Mouse (Mus musculus) hindbrain, embryonic 14.5 days (tissue): ENCODE data around the gene Tgm2. TPM values are rescaled to one million over a fixed set of nuclear protein-coding genes. Genes with fewer than 3 reads are reported as not detected.

ENCODE experiments used
- ATAC-seq: fragments of 200-750 bp; cut with Nextera tagmentation; 2 replicates; pipeline ENCODE4 v1.8.0; 2017; ENCODE audit warnings: moderate number of reproducible peaks, mild to moderate bottlenecking, moderate TSS enrichment, moderate library complexity; ENCODE audit not compliant: low FRiP score
- DNase-seq: peaks from one replicate; pipeline ENCODE4 v3.0.0-alpha.2; 2015; ENCODE audit warnings: low spot score
- H3K27ac ChIP-seq: fragments of 300-500 bp; sonication (generic); 2 replicates; pipeline ENCODE4 v1.5.1; 2014; ENCODE audit warnings: mild to moderate bottlenecking, moderate library complexity
- H3K27me3 ChIP-seq: fragments of 300-500 bp; sonication (generic); 2 replicates; pipeline ENCODE4 v1.6.1; 2014; ENCODE audit warnings: mild to moderate bottlenecking, low read length, mixed read lengths; ENCODE audit not compliant: control insufficient read depth, insufficient read depth
- H3K36me3 ChIP-seq: fragments of 300-500 bp; sonication (generic); replicated peaks from 2 replicates; pipeline ENCODE4 v1.6.1; 2014; ENCODE audit not compliant: control insufficient read depth, insufficient read depth
- H3K4me1 ChIP-seq: fragments of 300-500 bp; sonication (generic); replicated peaks from 2 replicates; pipeline ENCODE4 v1.6.1; 2014; ENCODE audit warnings: antibody characterized with exemption, low read length, mixed read lengths; ENCODE audit not compliant: control insufficient read depth, insufficient read depth
- H3K4me2 ChIP-seq: fragments of 300-500 bp; sonication (generic); replicated peaks from 2 replicates; pipeline ENCODE4 v1.6.1; 2014; ENCODE audit warnings: mild to moderate bottlenecking, moderate library complexity
- H3K4me3 ChIP-seq: fragments of 300-500 bp; sonication (generic); replicated peaks from 2 replicates; pipeline ENCODE4 v1.5.1; 2014; ENCODE audit warnings: mild to moderate bottlenecking, low read length
- H3K9ac ChIP-seq: fragments of 300-500 bp; sonication (generic); 2 replicates; pipeline ENCODE4 v1.6.1; 2014
- H3K9me3 ChIP-seq: fragments of 300-500 bp; sonication (generic); 2 replicates; pipeline ENCODE4 v1.6.1; 2016; ENCODE audit warnings: low read length; ENCODE audit not compliant: control insufficient read depth
- WGBS: fragments of 180-500 bp; shearing (Covaris S2); extraction: QIAGEN DNeasy Blood & Tissue Kit; methylation state at CpG from one replicate; pipeline ENCODE4 v1.1.7; 2014; 5-methylcytosine and 5-hydroxymethylcytosine counted together
- polyA plus RNA-seq: library from polyadenylated mRNA; unstranded; fragments of >200 nt; fragmentation: Nextera tagmentation; extraction: Ambion mirVana; gene quantifications from 2 replicates; pipeline ENCODE4 v1.2.1, GENCODE M21; 2014

Gene Tgm2
- polyA plus RNA-seq, 1 experiment from 2014 or later, result 6.1 TPM

- Histone ChIP-seq H3K4me2 (no peak overlapping the region), H3K27ac (no peak overlapping the region), H3K27me3 (no peaks in the 10 kb centered on the region), H3K4me3 (no peak overlapping the region), H3K9me3 (no peaks in the 10 kb centered on the region), H3K9ac (no peak overlapping the region), H3K4me1 (peaks cover 9% of the 10 kb centered on the region), H3K36me3 (no peaks in the 10 kb centered on the region)
- ATAC-seq (no peak), DNase-seq (no peak)
- WGBS, result 42% methylated on average over 8 of the region's 8 CpGs
Observed at GRCm38 (mm10) chr2:158157654-158158053, 11.4 kb upstream of the Tgm2 start.

- no peak overlapping the region for H3K9ac ChIP-seq
- ATAC-seq (no peak), DNase-seq (no peak)
- H3K4me2 ChIP-seq, result no peak overlapping the region
- 88% methylated on average over 9 of the region's 9 CpGs for WGBS
- no peak overlapping the region for H3K27ac ChIP-seq
- H3K36me3 ChIP-seq, result no peaks in the 10 kb centered on the region
- no peak overlapping the region for H3K4me3 ChIP-seq
- H3K27me3 ChIP-seq, result no peaks in the 10 kb centered on the region
- no peaks in the 10 kb centered on the region for H3K9me3 ChIP-seq
- H3K4me1 ChIP-seq, result peaks cover 9% of the 10 kb centered on the region
Observed at GRCm38 (mm10) chr2:158156487-158156886, 10.3 kb upstream of the Tgm2 start.

- H3K27ac ChIP-seq, result no peak overlapping the region
- no peak for DNase-seq
- H3K9ac ChIP-seq, result no peak overlapping the region
- peaks cover 9% of the 10 kb centered on the region for H3K4me1 ChIP-seq
- no peaks in the 10 kb centered on the region for H3K36me3 ChIP-seq
- 55% methylated on average over 2 of the region's 2 CpGs for WGBS
- H3K9me3 ChIP-seq, result 0 out of 2 replicates have a peak, but pooled peaks cover 3% of the 10 kb centered on the region
- no peak for ATAC-seq
- H3K4me3 ChIP-seq, result no peak overlapping the region
- H3K4me2 ChIP-seq, result no peak overlapping the region
- no peaks in the 10 kb centered on the region for H3K27me3 ChIP-seq
Observed at GRCm38 (mm10) chr2:158155615-158156014, 9.4 kb upstream of the Tgm2 start.

- ATAC-seq (no peak), DNase-seq (no peak)
- no peaks in the 10 kb centered on the region for H3K27me3 ChIP-seq
- 0 out of 2 replicates have a peak, but pooled peaks cover 3% of the 10 kb centered on the region for H3K9me3 ChIP-seq
- H3K4me2 ChIP-seq, result no peak overlapping the region
- H3K27ac ChIP-seq, result no peak overlapping the region
- peaks cover 9% of the 10 kb centered on the region for H3K4me1 ChIP-seq
- H3K9ac ChIP-seq, result no peak overlapping the region
- WGBS, result 88% methylated on average over 7 of the region's 7 CpGs
- no peak overlapping the region for H3K4me3 ChIP-seq
- no peaks in the 10 kb centered on the region for H3K36me3 ChIP-seq
Observed at GRCm38 (mm10) chr2:158155101-158155500, 8.9 kb upstream of the Tgm2 start.

- ATAC-seq (no peak), DNase-seq (no peak)
- whole genome bisulfite sequencing, result 39% methylated on average over 8 of the region's 8 CpGs
- 0 out of 2 replicates have a peak, but pooled peaks cover 3% of the 10 kb centered on the region for H3K9me3 ChIP-seq
- no peaks in the 10 kb centered on the region for H3K36me3 ChIP-seq
- no peak overlapping the region for H3K9ac ChIP-seq
- no peak overlapping the region for H3K4me2 ChIP-seq
- no peak overlapping the region for H3K4me3 ChIP-seq
- peaks cover 9% of the 10 kb centered on the region for H3K4me1 ChIP-seq
- H3K27ac ChIP-seq, result no peak overlapping the region
- H3K27me3 ChIP-seq, result no peaks in the 10 kb centered on the region
Observed at GRCm38 (mm10) chr2:158154641-158155040, 8.4 kb upstream of the Tgm2 start.

- peak overlapping the region; percentile 51 for H3K9ac ChIP-seq
Observed at GRCm38 (mm10) chr2:158153728-158154343, 7.6 kb upstream of the Tgm2 start.

GRCm38 (mm10) chr2:158152685-158153309 is 6.6 kb upstream of the Tgm2 start:
- H3K4me1 ChIP-seq, result peaks cover 9% of the 10 kb centered on the region
- H3K27me3 ChIP-seq, result no peaks in the 10 kb centered on the region
- H3K9me3 ChIP-seq, result 0 out of 2 replicates have a peak, but pooled peaks cover 3% of the 10 kb centered on the region
- no peak overlapping the region for H3K9ac ChIP-seq
- no peak overlapping the region for H3K4me3 ChIP-seq
- H3K4me2 ChIP-seq, result no peak overlapping the region
- H3K27ac ChIP-seq, result no peak overlapping the region
- ATAC-seq (peak; percentile 24; the same call in 1 of the 2 replicates), DNase-seq (no peak)
- H3K36me3 ChIP-seq, result no peaks in the 10 kb centered on the region
- 32% methylated on average over 6 of the region's 6 CpGs for WGBS

More at GRCm38 (mm10) chr2:158153728-158154343, 7.6 kb upstream of the Tgm2 start:
- ATAC-seq (0 out of 2 replicates have a peak, but pooled peaks have one; percentile 55), DNase-seq (no peak)
- peak overlapping the region; percentile 10; the same call in 1 of the 2 replicates for H3K27ac ChIP-seq
- H3K4me3 ChIP-seq, result peak overlapping the region; percentile 26
- WGBS, result 3% methylated on average over 22 of the region's 22 CpGs
- H3K27me3 ChIP-seq, result no peaks in the 10 kb centered on the region
- H3K4me2 ChIP-seq, result peak overlapping the region; percentile 63
- peaks cover 9% of the 10 kb centered on the region for H3K4me1 ChIP-seq
- no peaks in the 10 kb centered on the region for H3K36me3 ChIP-seq
- H3K9me3 ChIP-seq, result 0 out of 2 replicates have a peak, but pooled peaks cover 3% of the 10 kb centered on the region

- DNase-seq (no peak), ATAC-seq (no peak)
- Histone ChIP-seq H3K9me3 (0 out of 2 replicates have a peak, but pooled peaks cover 3% of the 10 kb centered on the region), H3K4me3 (no peak overlapping the region), H3K4me1 (peaks cover 11% of the 10 kb centered on the region), H3K36me3 (no peaks in the 10 kb centered on the region), H3K9ac (no peak overlapping the region), H3K27me3 (no peaks in the 10 kb centered on the region), H3K4me2 (no peak overlapping the region), H3K27ac (no peak overlapping the region)
- 95% methylated on average over 3 of the region's 3 CpGs for WGBS
Observed at GRCm38 (mm10) chr2:158151077-158151476, 4.8 kb upstream of the Tgm2 start.

- no peak for DNase-seq
- Histone ChIP-seq H3K36me3 (no peaks in the 10 kb centered on the region), H3K27me3 (no peaks in the 10 kb centered on the region), H3K4me1 (0 out of 2 replicates have a peak, but pooled peaks cover 3% of the 10 kb centered on the region), H3K4me2 (no peak overlapping the region), H3K27ac (no peak overlapping the region), H3K9ac (no peak overlapping the region), H3K4me3 (no peak overlapping the region), H3K9me3 (0 out of 2 replicates have a peak, but pooled peaks cover 3% of the 10 kb centered on the region)
- ATAC-seq, result no peak
- 93% methylated on average over 8 of the region's 8 CpGs for WGBS
Observed at GRCm38 (mm10) chr2:158146971-158147370, 735 bp upstream of the Tgm2 start.
